ENCODE assay signal across 17 mouse cellular contexts in genomic region chr8:126036340-126036739, GRCm38 (mm10). TPM values are rescaled to one million over a fixed set of nuclear protein-coding genes. Genes with fewer than 3 reads are reported as not detected.
"Had no signal": no experiment of that assay in that cellular context is flagged by ENCODE, and none has a peak within 500 bp of the region (broad histone marks: within the 10 kb centered on the region; RNA-seq: fewer than 3 reads in every experiment).

No protein-coding gene starts in this region.

- DNase-seq: kidney, postnatal 14 days; layer of hippocampus, postnatal 36 days; liver; liver, embryonic 13.5 days; liver, postnatal 0 days; lung, postnatal 14 days; thymus, adult 18-20 months; thymus, postnatal 25 days had no signal

- H3K4me1 ChIP-seq: limb, embryonic 12.5 days; liver, embryonic 13.5 days; lung, embryonic 15.5 days; megakaryocyte, embryonic 14.5 days; midbrain, embryonic 15.5 days; neural tube, embryonic 12.5 days had no signal

- H3K4me2 ChIP-seq: limb, embryonic 12.5 days; liver, embryonic 13.5 days; lung, embryonic 15.5 days; midbrain, embryonic 11.5 days; midbrain, embryonic 15.5 days; neural tube, embryonic 12.5 days had no signal

- H3K27me3 ChIP-seq: liver, embryonic 13.5 days; lung, embryonic 15.5 days; midbrain, embryonic 15.5 days; neural tube, embryonic 12.5 days had no signal

- H3K9me3 ChIP-seq: limb, embryonic 12.5 days; liver, embryonic 13.5 days; lung, embryonic 15.5 days; megakaryocyte, embryonic 14.5 days; midbrain, embryonic 15.5 days; neural tube, embryonic 12.5 days had no signal

- ATAC-seq: liver, postnatal 0 days; midbrain, embryonic 15.5 days had no signal

- H3K9ac ChIP-seq: limb, embryonic 12.5 days; liver, embryonic 13.5 days; liver, postnatal 0 days; lung, embryonic 15.5 days; midbrain, embryonic 15.5 days; neural tube, embryonic 12.5 days had no signal

- H3K4me3 ChIP-seq: limb, embryonic 12.5 days; liver, embryonic 13.5 days; lung, embryonic 15.5 days; megakaryocyte, embryonic 14.5 days; midbrain, embryonic 15.5 days; neural tube, embryonic 12.5 days had no signal

- H3K27ac ChIP-seq: limb, embryonic 12.5 days; liver, embryonic 13.5 days; lung, embryonic 15.5 days; macrophage; midbrain, embryonic 15.5 days; neural tube, embryonic 12.5 days; stomach, postnatal 0 days had no signal

- H3K36me3 ChIP-seq: limb, embryonic 12.5 days; liver, embryonic 13.5 days; lung, embryonic 15.5 days; midbrain, embryonic 15.5 days; neural tube, embryonic 12.5 days had no signal

RNA-seq across cellular contexts. Expression of gene Kcnk1, which starts 41.4 kb away (rescaled TPM):
- total RNA-seq: monocyte, adult 5-6 weeks had no signal
- polyA plus RNA-seq: macrophage had no signal
